Mouse (Mus musculus) c-Kit-positive CD71-negative TER-119-negative erythroid progenitor cells, embryonic 14.5 days (primary cell): ENCODE results near the gene Zbtb8os.

Experiments
- DNase-seq: peaks from one replicate; pipeline ENCODE4 v3.0.0-alpha.2; 2013; ENCODE audit warnings: low read depth

The Zbtb8os gene

DNA sequence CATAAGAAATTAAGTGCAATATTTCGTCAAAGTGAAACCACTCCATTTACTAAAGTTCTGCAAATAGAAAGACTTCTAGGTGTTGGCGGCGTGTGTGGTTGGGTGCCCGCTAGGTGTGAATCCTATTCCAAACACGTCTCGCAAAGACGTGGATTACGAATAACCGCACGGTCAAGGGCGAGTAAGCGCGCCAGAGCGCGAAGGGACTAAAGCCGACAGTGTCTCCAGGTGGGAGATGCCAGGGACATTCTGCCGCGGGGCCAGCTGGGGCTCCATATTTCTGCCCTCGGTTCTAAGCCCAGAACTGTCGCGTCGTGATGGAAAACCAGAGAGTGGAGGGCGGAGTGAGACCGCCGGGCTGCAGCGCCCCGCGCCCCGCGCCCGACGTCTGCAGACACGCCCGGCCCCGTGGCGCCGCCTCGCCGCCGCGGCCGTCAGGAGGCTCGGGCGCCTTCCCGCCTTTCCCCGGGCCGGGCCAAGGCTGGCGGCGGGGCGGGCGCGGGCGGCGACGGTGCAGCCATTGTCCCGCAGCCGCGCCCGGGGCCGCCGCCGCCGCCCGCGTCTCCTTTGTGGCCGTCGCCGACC is 41.6 kb downstream of the Zbtb8os start:
- DNase-seq: no peak

GRCm38 (mm10) chr4:129377601-129378390 is 42.3 kb downstream of the Zbtb8os start, which contains the start of gene Zbtb8a:
Zbtb8a (minus strand) TSS chr4:129378116.
- no peak for DNase-seq

DNA sequence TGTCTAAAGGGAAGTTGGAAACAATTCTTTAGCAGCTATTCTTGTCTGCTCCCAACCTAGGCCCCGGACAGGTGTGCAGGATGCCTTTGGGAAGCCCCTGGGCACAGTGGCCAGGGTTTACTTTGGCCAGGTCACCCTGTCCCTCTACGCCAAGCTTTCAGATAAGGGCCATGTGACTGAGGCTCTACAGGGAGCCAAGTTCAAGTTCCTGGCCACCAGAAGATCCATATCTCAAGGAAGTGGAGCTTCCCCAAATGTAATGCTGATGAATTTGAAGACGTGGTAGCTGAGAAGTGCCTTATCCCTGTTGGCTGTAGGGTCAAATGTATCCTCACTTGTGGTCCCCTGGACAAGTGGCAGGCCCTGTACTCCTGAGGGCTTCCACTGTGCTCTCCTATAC is 44.3 kb downstream of the Zbtb8os start:
- no peak for DNase-seq

DNA sequence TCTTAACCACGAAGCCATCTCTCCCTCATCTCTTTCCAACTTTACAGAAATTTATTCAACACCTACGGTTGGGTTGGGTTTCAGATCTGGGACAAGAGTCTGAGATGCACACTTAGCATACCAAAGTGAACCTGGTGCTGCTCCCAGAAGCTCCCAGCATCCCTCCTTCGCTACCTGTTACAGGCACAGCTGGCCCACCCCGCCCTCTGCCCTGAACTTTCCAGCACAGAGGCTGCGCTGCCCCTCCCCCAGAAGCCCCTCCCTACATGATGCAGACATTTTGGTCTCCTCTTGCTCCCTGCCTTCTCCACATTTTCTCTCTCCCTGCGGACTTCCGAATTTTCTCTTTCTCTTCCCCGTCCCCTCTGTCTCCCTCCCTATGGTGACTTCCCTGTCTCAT is 45.7 kb downstream of the Zbtb8os start:
- no peak for DNase-seq

GRCm38 (mm10) chr4:129382029-129382428 is 46.5 kb downstream of the Zbtb8os start:
- DNase-seq: no peak

DNA sequence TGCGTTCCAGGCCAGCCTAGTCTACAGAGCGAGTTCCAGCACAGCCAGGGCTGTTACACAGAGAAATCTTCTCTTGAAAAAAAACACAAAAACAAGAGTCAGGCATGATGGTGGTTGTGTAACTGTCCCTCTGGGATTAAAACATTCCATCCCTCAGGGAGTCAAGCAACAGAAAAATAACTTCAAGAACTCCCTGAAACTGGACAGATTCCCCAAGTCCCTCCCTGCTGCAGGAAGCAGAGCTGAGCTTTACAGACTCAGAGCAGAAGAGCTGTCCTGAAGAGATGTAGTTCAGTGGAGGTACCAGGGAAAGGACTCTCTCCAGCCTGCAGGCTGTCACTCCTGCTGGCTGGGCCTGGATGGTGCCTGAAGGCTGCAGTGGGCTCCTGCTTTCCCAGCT is 47.0 kb downstream of the Zbtb8os start:
- DNase-seq: no peak

DNA sequence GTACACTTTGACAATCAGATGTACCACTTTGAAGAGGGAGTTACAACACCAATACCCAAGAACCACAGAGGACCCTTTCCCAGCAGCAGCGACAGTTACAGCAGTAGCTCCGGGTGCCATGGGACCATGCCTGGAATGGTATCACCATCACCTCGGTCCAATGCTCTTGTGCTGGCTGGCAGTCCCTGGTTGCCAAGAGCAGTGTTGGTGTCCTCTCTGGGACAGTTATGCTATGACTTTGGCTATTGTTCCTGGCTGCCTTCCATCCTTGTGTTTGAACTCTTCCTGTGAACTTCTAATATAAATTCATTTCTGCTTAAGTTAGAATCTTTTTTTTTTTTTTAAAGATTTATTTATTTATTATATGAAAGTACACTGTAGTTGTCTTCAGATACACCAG is 48.1 kb downstream of the Zbtb8os start:
- no peak for DNase-seq

GRCm38 (mm10) chr4:129384440-129384839 is 48.9 kb downstream of the Zbtb8os start:
- DNase-seq: no peak

DNA sequence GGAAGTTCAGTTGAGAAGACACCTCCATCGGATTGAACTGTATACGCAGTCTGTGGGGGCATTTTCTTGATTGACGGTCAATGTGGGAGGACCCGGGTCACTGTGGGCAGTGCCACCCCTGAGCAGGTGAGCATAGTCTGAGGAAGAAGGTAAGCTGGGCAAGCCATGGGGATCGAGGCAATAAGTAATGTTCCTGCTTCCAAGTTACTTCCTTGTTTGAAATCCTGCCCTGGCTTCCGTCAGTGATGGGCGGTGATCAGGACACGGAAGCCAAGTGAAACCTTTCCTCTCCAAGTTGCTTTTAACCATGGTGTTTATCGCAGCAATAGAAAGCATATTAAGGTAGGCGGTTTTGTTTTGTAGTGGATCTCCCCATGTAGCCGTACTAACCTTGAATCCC is 50.2 kb downstream of the Zbtb8os start:
- DNase-seq: no peak

DNA sequence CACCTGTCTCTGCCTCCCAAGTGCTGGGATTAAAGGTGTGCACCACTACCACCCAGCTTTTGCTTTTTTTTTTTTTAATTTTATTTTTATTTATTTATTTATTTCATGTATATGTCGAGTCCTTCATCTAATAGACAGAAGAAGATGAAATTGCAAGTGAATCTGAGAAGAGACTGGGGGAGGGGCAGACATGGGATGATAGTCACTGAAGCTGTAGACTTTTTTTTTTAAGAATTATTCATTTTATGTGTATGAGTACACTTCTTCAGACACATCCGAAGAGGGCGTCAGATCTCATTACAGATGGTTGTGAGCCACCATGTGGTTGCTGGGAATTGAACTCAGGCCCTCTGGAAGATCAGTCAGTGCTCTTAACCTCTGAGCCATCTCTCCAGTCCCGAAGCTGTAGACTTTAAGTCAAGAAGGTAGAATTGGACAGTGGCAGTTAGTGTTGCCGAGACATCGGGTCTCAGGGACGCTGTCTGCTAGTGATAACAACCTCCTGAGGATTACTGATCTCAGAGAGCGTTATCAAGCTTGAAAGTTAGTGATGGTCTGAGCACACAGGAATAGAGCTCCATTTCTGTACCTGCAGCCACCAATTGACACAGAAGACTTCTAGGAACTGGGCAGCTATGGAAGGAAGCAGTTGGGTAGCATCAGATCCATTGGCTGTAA is 50.9 kb downstream of the Zbtb8os start:
- DNase-seq: no peak

DNA sequence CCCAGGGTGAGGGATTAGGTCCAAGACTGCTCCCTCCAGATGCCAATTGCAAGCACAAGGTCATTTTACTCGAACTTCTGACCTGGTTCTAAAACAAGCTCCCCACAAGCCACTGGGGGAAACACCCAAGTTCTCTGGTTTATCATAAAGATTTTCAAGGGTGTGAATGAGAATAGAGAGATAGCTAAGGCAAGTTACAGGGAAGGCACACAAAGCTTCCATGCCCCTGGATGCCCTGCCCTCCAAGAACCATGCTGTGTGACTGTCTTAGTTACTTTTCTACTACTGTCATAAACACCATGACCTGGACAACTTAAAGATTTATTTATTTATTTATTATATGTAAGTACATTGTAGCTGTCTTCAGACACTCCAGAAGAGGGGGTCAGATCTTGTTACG is 51.5 kb downstream of the Zbtb8os start:
- no peak for DNase-seq

- DNase-seq: no peak
Observed at GRCm38 (mm10) chr4:129388404-129388803, 52.9 kb downstream of the Zbtb8os start.

DNA sequence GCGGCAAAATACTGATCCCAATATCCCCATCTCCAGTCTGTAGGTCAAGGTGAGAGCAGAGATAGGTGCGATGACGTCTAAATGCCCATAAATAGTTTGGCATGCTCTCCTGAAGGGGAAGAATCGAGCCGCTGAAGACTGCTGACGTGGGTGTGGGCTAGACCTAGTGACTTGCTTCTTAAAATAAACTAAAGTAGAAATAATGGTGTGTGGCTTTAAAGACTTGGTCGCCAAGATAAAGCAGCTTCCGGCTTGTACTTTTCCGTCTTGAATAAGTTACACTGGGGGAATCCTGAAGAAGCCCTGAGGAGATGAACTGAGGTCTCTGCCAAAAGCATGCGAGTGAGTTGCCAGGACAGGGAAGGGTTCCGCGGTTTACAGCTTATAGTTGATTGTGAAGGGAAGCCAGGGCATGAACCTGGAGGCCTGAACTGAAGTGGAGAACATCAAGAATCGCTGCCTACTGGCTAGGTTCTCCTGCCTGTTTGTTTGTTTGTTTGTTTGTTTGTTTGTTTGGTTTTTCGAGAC is 54.8 kb downstream of the Zbtb8os start:
- no peak for DNase-seq

DNA sequence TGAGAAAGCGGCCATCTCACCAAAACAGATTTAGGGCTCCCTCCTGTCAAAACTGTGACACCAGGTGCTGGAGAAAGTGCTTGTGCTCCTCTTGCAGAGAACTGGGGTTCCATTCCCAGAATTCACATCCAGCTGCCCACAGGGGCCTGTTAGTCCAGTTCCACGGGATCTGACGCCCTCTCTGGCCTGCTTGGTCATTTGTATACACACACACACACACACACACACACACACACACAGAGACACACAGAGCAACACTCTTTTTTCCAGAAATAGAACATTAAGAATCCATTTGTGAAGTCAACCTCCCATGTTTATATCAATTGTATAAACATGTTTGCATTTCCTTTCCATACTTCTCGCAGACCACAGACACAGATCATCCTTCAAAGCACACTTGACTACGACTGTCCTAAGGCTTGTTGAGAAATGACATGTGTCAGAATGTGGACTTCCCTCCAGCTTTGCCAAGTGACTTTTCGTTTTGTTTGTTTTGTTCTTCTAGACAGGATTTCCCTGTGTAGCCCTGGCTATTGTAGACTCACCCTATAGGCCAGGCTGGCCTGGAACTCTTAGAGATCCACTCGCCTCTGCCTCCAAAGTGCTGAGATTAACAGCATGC is 55.6 kb downstream of the Zbtb8os start:
- DNase-seq: no peak

DNA sequence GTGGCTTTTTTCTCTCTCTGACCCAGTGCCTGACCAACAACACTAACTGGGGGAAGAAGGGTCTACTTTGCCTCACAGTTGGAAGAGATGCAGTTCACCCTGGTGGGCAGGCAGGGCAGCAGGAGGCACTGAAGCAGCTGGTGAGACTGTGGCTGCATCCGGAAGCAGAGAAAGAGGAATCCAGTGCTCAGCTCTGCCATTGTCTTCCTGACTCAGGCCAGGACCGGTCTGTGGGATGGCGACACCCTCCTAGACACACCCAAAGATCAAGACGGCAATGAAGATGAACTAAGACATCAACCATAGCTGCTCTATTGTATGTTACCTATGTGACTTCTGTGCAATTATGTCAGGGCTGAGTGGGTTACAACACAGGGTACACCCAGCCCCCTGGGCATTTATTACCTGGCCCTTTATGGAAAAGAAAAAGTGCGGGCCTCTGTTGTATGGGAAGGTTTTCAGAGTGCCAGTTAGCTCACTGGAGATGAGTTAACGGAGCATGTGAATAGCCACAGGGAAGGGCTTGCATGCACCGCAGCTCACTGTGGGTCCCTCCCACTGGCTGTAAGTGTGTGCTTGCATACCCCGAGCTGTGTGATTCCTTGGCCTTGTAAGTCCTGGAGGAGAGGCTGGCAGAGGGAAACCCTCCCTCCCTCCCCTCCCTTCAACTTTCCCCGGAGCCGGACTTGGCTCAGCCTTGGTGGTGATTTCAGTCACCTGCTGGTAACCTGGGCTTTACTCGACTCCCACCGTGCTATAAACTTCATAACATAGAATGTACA is 58.8 kb downstream of the Zbtb8os start:
- DNase-seq: no peak

- no peak for DNase-seq
Observed at GRCm38 (mm10) chr4:129396960-129397359, 61.5 kb downstream of the Zbtb8os start.

- no peak for DNase-seq
Observed at GRCm38 (mm10) chr4:129399813-129400212, 64.3 kb downstream of the Zbtb8os start.
